ENCODE assay signal across 16 mouse cellular contexts in genomic region chr2:169997276-169998049, GRCm38 (mm10).
DNase-seq lines count a peak whose midpoint lies in the region; ATAC-seq and TF ChIP-seq lines count a peak whose summit lies in the region.
"Had no signal": no experiment of that assay in that cellular context is flagged by ENCODE, and none has a peak within 500 bp of the region (broad histone marks: within the 10 kb centered on the region; RNA-seq: fewer than 3 reads in every experiment).

No protein-coding gene starts in this region.

- H3K9ac ChIP-seq in heart, embryonic 12.5 days, result no peak overlapping the region
- H3K9ac ChIP-seq in kidney, embryonic 15.5 days, result no peak overlapping the region

- H3K4me1 ChIP-seq in heart, embryonic 12.5 days (replicated peaks), result peaks cover 27% of the 10 kb centered on the region
- peaks cover 50% of the 10 kb centered on the region for H3K4me1 ChIP-seq in kidney, embryonic 15.5 days
- peaks cover 4% of the 10 kb centered on the region for H3K4me1 ChIP-seq in testis, adult 2 months (ENCODE audit: control insufficient read depth, insufficient read depth, low read length)

- no peak overlapping the region for H3K4me2 ChIP-seq in heart, embryonic 12.5 days
- H3K4me2 ChIP-seq in kidney, embryonic 15.5 days, result peak overlapping the region; percentile 55; the same call in 1 of the 2 replicates

- WGBS in heart, embryonic 12.5 days, result 57% methylated on average over 16 of the region's 16 CpGs
- WGBS in kidney, embryonic 15.5 days, result 54% methylated on average over 16 of the region's 16 CpGs

- TF ChIP-seq CTCF in testis, adult 2 months (IDR thresholded peaks at IDR 0.05; ENCODE audit: control insufficient read depth, insufficient read depth, insufficient replicate concordance, low read depth, low read length), result no peak

- ATAC-seq in heart, embryonic 12.5 days (ENCODE audit: insufficient number of reproducible peaks, low FRiP score), result no peak
- ATAC-seq in kidney, embryonic 15.5 days (replicated peaks; ENCODE audit: low FRiP score), result no peak
- ATAC-seq in erythroblast, adult 5-6 weeks (replicated peaks; ENCODE audit: low FRiP score, poor library complexity, severe bottlenecking), result no peak
- ATAC-seq: inflammation-experienced regulatory T-cells, adult 6 months had no signal

- H3K9me3 ChIP-seq in heart, embryonic 12.5 days (replicated peaks), result no peaks in the 10 kb centered on the region
- no peaks in the 10 kb centered on the region for H3K9me3 ChIP-seq in kidney, embryonic 15.5 days (replicated peaks)
- H3K9me3 ChIP-seq: forebrain, embryonic 10.5 days had no signal

- no peak overlapping the region for H3K27ac ChIP-seq in heart, embryonic 12.5 days (ENCODE audit: poor library complexity, severe bottlenecking)
- peak overlapping the region; percentile 83 for H3K27ac ChIP-seq in kidney, embryonic 15.5 days
- 0 out of 2 replicates have a peak overlapping the region, but pooled peaks have one; percentile 16 for H3K27ac ChIP-seq in testis, adult 2 months (ENCODE audit: control insufficient read depth, insufficient read depth, low read depth, low read length)

- peaks cover 6% of the 10 kb centered on the region; the same call in 1 of the 2 replicates for H3K27me3 ChIP-seq in heart, embryonic 12.5 days (replicated peaks)
- H3K27me3 ChIP-seq in kidney, embryonic 15.5 days, result 0 out of 2 replicates have a peak, but pooled peaks cover 5% of the 10 kb centered on the region
- H3K27me3 ChIP-seq in testis, adult 2 months (ENCODE audit: control insufficient read depth, insufficient read depth, low read length), result no peaks in the 10 kb centered on the region

- peak; percentile 58 for DNase-seq in heart, adult 11 months
- DNase-seq in kidney, postnatal 36 days, result no peak
- DNase-seq in testis, postnatal 14 days (ENCODE audit: low spot score), result no peak
- no peak for DNase-seq in layer of hippocampus, postnatal 10 days (ENCODE audit: low spot score in 2 of 2)
- DNase-seq: B cell, adult 2 months; cerebellum, postnatal 25 days; liver; lung, adult 2 months; right cerebral cortex, postnatal 4 days; thymus, adult 2 months had no signal

- no peak for TF ChIP-seq POLR2A in testis, adult 2 months (IDR thresholded peaks at IDR 0.05; ENCODE audit: control insufficient read depth, low read depth, low read length)

- H3K4me3 ChIP-seq in heart, embryonic 12.5 days, result no peak overlapping the region
- H3K4me3 ChIP-seq in kidney, embryonic 15.5 days (replicated peaks), result no peak overlapping the region
- H3K4me3 ChIP-seq in testis, adult 2 months (ENCODE audit: control insufficient read depth, low read depth, low read length), result no peak overlapping the region
- H3K4me3 ChIP-seq: forebrain, embryonic 10.5 days had no signal

- H3K36me3 ChIP-seq in heart, embryonic 12.5 days, result no peaks in the 10 kb centered on the region
- no peaks in the 10 kb centered on the region for H3K36me3 ChIP-seq in kidney, embryonic 15.5 days
- H3K36me3 ChIP-seq in testis, adult 2 months (ENCODE audit: control insufficient read depth, insufficient read depth, low read length), result no peaks in the 10 kb centered on the region
- H3K36me3 ChIP-seq: forebrain, embryonic 10.5 days had no signal
